Mouse (Mus musculus) granulocyte monocyte progenitor cell, adult 5-6 weeks (primary cell): ENCODE data around the gene Fgfr2. TPM values are rescaled to one million over a fixed set of nuclear protein-coding genes. Genes with fewer than 3 reads are reported as not detected.

Source experiments
- ATAC-seq: replicated peaks from 2 replicates; pipeline ENCODE4 v1.8.0; 2016; ENCODE audit warnings: mild to moderate bottlenecking, moderate TSS enrichment, inconsistent platforms; ENCODE audit not compliant: poor library complexity, severe bottlenecking
- total RNA-seq, 2 experiments: library from RNA; stranded (forward) in 1 of 2; stranded (reverse) in 1 of 2; fragments of 200-712, 200-1000 nt in 1 of 2; fragments of >200 nt in 1 of 2; fragmentation: Nextera tagmentation in 1 of 2; gene quantifications; 2 replicates each; pipeline ENCODE4 v1.2.3; 2014 to 2017

The Fgfr2 gene
- total RNA-seq, 2 experiments from 2014 or later = not detected

DNA sequence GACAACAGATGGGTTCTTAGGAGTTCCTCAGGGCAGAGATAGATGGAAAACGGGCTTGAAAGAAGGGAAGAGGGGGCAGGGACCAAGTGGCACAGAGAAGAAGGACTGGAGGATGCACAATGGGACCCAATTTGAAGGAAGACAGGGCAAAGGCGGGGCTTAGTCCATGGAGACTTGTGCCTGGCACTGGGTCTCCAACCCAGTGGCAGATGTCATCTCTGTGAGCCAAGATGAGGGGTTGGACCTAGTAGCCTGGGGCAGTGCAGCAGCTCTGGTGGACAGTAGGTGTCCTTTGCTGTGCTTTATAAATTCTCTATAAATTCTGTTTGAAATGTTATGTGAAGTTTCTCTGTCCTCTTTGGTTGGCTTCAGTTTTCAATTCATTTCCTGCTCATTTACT is 1306.5 kb downstream of the Fgfr2 start:
- no peak for ATAC-seq

GRCm38 (mm10) chr7:131812116-131812515 is 1311.0 kb downstream of the Fgfr2 start:
- ATAC-seq = no peak

- no peak for ATAC-seq
Observed at GRCm38 (mm10) chr7:131810916-131811315, 1312.2 kb downstream of the Fgfr2 start.

DNA sequence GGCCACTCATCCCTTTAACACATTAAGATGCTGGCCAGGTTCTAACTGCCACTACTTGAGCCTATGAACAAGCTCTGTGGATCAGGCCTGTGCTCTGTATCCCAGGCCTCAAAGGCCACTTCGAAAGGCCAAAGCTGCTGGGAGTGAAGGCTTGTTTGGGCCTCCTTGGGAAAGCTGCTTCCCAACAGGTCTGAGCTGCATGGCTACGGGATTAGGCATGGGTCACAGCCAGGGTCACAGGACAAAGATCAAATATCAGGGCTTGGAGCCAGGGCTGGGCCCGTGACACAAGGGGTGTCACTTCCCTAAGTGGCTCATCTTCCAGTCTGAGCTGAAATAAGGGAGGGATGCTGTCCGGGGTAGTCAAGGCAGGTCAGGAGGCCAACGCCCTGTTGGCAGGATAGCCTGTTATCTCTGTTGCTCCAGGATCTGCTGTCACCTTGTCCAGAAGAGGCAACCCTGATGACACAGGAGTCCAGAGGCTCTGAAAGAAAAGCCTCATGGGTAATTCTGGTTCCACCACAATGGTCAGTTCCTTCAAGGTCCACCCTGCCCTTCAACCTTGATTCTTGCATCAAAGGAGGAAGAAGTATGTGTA is 1313.5 kb downstream of the Fgfr2 start:
- ATAC-seq = no peak

- ATAC-seq = no peak
Observed at GRCm38 (mm10) chr7:131807257-131807656, 1315.9 kb downstream of the Fgfr2 start.

GRCm38 (mm10) chr7:131805525-131806202 is 1317.5 kb downstream of the Fgfr2 start:
- no peak for ATAC-seq

- ATAC-seq = no peak
Observed at GRCm38 (mm10) chr7:131800416-131801045, 1322.6 kb downstream of the Fgfr2 start.

DNA sequence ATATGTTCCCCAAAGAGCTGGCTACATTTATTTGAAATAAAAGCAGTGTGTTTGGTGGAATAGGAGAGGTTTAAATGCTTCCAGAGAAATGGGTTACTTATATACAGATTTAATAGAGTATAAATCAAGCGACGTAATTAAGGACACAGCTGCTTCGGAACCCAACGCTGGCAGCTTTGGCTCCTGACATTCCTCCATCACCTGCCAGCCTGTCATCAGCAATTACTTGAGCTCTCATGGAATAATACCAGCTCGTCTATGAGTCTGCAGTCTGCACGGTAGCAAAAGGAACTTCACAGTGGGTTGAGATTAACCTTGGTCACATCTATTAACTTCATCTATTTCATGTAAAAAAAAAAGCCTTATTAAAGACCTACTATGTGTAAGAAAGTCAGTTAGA is 1326.0 kb downstream of the Fgfr2 start:
- ATAC-seq = no peak

DNA sequence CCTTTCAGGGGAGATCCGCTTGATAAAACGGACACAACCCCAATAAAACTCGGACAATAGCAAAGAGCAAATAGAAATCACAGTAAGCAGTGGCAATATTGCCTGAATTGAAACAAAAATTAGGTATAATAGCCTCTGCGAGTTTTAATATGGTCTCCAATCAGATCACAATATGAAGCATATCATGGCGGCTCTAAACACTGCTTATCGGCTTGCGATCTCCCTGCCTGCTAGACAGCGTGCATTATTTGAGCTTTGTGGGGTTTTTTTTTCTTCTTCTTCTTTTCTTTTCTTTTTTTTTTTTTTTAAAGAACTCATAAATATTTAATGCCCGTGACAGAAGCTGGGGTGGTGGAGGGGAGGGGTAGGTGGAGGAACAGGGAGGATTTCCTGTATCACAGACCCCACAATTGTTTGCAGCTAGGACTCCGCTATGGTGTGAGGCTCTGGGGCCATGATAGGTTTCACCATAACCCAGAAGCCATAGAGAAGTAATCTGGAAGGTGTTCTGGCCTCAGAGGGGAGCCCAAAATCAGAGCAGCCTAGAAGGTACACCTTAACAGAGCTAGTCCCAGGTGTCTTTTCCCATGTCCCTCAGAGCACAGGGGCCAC is 1334.4 kb downstream of the Fgfr2 start:
- no peak for ATAC-seq

- ATAC-seq = no peak
Observed at GRCm38 (mm10) chr7:131785721-131786120, 1337.4 kb downstream of the Fgfr2 start.

DNA sequence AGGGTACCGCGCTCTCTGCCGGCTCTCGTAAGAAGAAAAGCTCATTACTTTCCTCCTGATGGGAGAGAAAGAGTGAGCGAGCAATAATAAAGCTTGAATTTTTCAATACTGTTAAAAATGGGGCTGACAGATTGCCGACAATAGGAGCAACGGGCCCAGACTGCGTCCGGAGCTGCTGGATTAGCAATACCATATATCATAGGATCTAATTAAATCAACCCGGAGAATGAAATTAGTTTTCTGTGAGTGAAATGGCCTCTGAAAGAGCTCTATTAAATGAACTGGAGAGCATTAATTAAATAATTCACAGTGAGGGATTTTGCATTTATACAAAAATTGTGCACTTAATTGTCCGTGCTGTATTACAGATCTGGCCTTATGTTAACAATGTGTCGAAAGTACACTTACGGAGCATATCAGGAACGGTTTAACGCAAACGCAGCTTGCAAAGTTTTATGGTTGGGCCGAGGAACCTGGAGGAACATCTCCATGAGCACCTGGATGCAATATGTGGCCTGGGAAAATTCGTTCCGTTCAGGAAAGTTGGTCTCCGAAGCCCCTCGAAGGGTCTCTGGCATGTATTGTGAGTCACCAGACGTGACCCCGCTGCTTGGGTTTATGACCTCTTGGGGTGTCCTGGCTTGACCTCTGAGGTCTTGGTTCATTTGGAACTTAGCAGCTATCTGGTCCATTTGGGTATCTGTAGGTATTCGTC is 1344.7 kb downstream of the Fgfr2 start:
- no peak for ATAC-seq

GRCm38 (mm10) chr7:131777461-131778270 is 1345.5 kb downstream of the Fgfr2 start:
- ATAC-seq = no peak

DNA sequence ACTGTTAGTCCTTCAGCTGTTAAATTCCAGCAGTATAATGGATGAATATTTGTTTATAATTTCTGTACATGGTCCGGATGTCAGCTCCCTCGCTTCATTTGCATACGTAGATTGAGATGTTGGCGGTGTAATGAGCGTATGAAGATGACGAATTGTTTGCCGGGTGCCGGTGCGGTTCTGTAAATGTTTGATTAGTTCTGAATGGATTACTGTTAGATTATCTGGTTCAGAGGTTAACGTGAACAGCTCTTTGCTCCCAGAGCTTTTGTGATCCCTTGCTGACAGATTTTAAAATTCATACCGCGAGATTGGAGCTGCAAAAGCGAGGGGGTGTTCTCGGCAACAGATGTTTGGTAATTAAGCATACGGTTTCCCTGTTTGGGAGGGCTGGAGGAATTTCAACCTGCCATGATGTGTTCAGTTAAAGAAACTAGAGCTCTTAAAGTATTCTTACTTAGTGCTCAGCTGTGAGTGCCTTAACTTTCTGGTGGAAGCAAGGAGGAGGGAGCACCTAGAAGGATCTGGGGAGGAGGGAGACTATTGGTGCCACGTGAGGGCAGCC is 1346.9 kb downstream of the Fgfr2 start:
- no peak for ATAC-seq

DNA sequence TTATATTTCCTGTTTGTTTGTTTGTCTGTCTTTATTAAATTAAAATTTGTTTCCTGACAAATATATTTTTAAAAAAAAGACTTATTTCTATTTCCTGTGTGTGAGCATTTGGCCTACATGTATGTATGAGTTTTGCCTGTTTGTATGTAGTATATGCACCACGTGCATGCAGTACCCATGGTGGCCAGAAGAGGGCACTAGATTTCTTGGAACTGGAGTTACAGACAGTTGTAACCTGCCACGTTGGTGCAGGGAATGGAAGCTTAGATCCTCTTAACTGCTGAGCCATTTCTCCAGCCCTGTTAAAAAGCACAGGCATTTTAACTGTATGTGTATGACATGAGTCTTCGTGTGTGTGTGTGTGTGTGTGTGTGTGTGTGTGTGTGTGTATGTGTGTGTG is 1365.2 kb downstream of the Fgfr2 start:
- ATAC-seq = no peak

DNA sequence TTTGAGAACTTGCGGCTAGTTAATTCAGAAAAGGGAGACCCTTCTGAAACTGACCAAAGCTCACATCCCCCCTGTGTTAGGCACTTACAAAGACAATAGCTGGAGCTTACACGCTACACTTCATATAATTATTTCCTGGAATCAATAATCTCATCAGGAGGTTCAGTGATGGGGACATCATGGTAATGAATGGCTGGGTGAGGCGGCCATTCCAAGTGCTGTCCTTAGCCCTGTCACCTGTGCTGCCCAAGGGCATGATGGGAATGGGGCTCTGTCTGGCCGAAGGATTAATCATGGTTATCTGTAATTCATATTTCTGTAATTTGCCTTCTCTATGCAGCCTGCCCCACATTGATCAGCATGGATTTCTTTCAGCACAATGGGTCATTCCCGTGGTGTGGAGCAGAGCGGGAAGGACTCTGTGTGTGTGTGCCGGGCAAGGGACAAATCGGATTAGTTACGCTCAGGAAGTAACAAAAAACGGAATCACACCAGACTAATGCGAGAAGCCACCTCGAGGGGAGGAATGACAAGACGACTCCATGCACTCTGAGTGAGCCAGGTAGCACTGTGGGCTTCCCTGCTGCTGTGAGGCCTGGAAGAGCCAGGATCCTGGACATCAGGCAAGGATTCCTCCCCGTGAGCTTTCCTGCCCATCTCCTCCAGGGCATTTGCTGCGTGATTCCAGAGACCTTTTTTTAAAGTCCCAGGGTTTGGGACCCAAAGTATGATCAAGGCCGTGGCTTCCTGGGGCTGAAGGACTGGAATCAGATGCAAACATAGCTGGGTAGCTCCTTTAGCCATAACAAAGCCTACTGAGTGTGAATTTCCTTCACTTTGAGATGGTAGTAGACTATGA is 1375.8 kb downstream of the Fgfr2 start:
- no peak for ATAC-seq

DNA sequence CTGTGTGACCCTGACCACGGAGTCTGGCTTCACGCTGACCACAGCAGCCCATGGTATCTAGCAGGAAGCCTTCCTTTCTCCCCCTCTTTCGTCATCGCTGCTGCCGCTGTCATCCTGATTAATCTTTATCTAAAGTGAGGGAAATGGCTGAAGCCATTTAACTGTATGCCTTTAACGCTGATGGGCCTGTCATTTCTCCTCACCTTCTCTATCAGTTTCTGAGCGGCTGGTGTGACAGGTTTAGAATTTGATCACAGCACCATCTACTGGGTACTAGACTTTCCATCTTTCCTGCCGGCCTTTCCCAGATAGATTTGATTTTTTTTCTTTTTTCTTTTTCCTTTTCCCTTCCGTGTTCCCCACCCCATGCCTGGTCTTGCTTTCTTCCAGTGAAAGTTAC is 1376.4 kb downstream of the Fgfr2 start:
- ATAC-seq = no peak

DNA sequence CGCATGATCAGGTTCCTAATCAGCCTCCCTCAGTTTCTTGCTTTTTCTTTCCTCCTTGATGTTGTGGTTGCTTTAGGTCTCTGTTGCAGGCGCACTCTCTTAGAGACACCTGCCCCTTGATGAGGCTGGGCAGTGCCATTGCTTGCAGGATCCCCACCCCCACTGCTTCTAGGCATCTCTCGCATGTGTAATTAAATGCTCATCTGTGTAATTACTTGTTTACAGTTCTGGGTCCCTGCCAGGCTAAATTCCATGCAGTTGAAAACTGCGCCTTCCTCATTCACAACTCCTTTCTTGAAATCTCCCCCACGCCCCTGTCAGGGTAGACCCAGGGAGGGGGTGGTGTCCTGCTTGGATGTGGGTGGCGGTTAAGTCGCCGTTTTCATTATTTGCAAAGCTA is 1380.0 kb downstream of the Fgfr2 start:
- ATAC-seq = no peak

- ATAC-seq = no peak
Observed at GRCm38 (mm10) chr7:131722783-131723575, 1400.2 kb downstream of the Fgfr2 start.
